Comparison of ENCODE assay signal across 9 mouse cellular contexts in the genomic region with DNA sequence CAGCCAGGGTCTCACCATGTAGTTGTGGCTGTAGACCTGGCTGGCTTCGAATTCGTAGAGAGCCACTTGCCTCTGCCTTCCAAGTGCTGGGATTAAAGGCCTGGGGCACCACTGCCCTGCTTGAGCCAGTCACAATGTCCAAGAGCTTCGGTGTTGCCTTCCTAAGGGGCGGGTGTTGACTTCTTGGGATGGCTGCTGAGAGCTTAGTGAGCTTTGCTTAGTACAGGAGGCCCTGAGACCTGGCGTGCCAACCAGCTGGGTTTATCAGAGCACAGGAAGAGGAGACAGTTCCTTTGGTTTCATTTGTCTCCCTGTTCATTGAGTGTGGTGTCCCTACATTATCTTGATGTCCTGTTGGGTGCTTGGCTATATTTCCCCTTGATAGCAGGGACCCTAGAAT. TPM values are rescaled to one million over a fixed set of nuclear protein-coding genes. Genes with fewer than 3 reads are reported as not detected.
DNase-seq lines count a peak whose midpoint lies in the region; ATAC-seq lines count a peak whose summit lies in the region.
"Had no signal": no experiment of that assay in that cellular context is flagged by ENCODE, and none has a peak within 500 bp of the region (broad histone marks: within the 10 kb centered on the region; RNA-seq: fewer than 3 reads in every experiment).

No protein-coding gene starts in this region.

- no peak for ATAC-seq in lung, embryonic 15.5 days (ENCODE audit: borderline replicate concordance, extremely low read depth, low FRiP score, low TSS enrichment)
- no peak for ATAC-seq in forebrain, embryonic 14.5 days
- ATAC-seq in liver, embryonic 12.5 days: no peak
- ATAC-seq in stomach, embryonic 14.5 days (ENCODE audit: insufficient number of reproducible peaks, insufficient read depth, low FRiP score, low read depth): no peak

- H3K4me1 ChIP-seq in lung, embryonic 15.5 days: peaks cover 72% of the 10 kb centered on the region
- H3K4me1 ChIP-seq in forebrain, embryonic 14.5 days (ENCODE audit: control insufficient read depth, insufficient read depth, low read length): peaks cover 28% of the 10 kb centered on the region
- peaks cover 70% of the 10 kb centered on the region for H3K4me1 ChIP-seq in liver, embryonic 12.5 days
- peaks cover 57% of the 10 kb centered on the region for H3K4me1 ChIP-seq in stomach, embryonic 14.5 days (ENCODE audit: control insufficient read depth, insufficient read depth, low read length)

- 10% methylated on average over 5 of the region's 5 CpGs for WGBS in lung, embryonic 15.5 days
- WGBS in forebrain, embryonic 14.5 days: 41% methylated on average over 5 of the region's 5 CpGs
- 22% methylated on average over 5 of the region's 5 CpGs for WGBS in liver, embryonic 12.5 days (ENCODE audit: insufficient replicate concordance)
- 33% methylated on average over 5 of the region's 5 CpGs for WGBS in stomach, embryonic 14.5 days

- peak overlapping the region; percentile 75 for H3K4me2 ChIP-seq in lung, embryonic 15.5 days
- H3K4me2 ChIP-seq in forebrain, embryonic 14.5 days (ENCODE audit: low read length): peak overlapping the region; percentile 91
- H3K4me2 ChIP-seq in liver, embryonic 12.5 days: peak overlapping the region; percentile 97
- peak overlapping the region; percentile 89 for H3K4me2 ChIP-seq in stomach, embryonic 14.5 days (replicated peaks; ENCODE audit: low read depth, low read length)

- H3K4me3 ChIP-seq in lung, embryonic 15.5 days: peak overlapping the region; percentile 83
- peak overlapping the region; percentile 76 for H3K4me3 ChIP-seq in forebrain, embryonic 14.5 days (ENCODE audit: low read depth, low read length)
- H3K4me3 ChIP-seq in liver, embryonic 12.5 days: peak overlapping the region; percentile 67
- H3K4me3 ChIP-seq in stomach, embryonic 14.5 days (ENCODE audit: low read depth, low read length): peak overlapping the region; percentile 78

- H3K27ac ChIP-seq in lung, embryonic 15.5 days: peak overlapping the region; percentile 93
- 0 out of 2 replicates have a peak overlapping the region, but pooled peaks have one; percentile 36 for H3K27ac ChIP-seq in forebrain, embryonic 14.5 days (ENCODE audit: low read depth, low read length)
- no peak overlapping the region for H3K27ac ChIP-seq in liver, embryonic 12.5 days
- H3K27ac ChIP-seq in stomach, embryonic 14.5 days (ENCODE audit: low read length): peak overlapping the region; percentile 66; the same call in 1 of the 2 replicates

- no peaks in the 10 kb centered on the region for H3K9me3 ChIP-seq in lung, embryonic 15.5 days
- H3K9me3 ChIP-seq in forebrain, embryonic 14.5 days (replicated peaks; ENCODE audit: control insufficient read depth, low read length): no peaks in the 10 kb centered on the region
- no peaks in the 10 kb centered on the region for H3K9me3 ChIP-seq in liver, embryonic 12.5 days (replicated peaks)
- no peaks in the 10 kb centered on the region for H3K9me3 ChIP-seq in stomach, embryonic 14.5 days (ENCODE audit: control insufficient read depth, low read depth, low read length)

- H3K27me3 ChIP-seq in lung, embryonic 15.5 days: no peaks in the 10 kb centered on the region
- H3K27me3 ChIP-seq in forebrain, embryonic 14.5 days (replicated peaks; ENCODE audit: control insufficient read depth, insufficient read depth, low read length): no peaks in the 10 kb centered on the region
- H3K27me3 ChIP-seq in liver, embryonic 12.5 days (replicated peaks): peaks cover 37% of the 10 kb centered on the region
- H3K27me3 ChIP-seq in stomach, embryonic 14.5 days (ENCODE audit: control insufficient read depth, insufficient read depth, low read length): no peaks in the 10 kb centered on the region

- H3K36me3 ChIP-seq in lung, embryonic 15.5 days: no peaks in the 10 kb centered on the region
- no peaks in the 10 kb centered on the region for H3K36me3 ChIP-seq in forebrain, embryonic 14.5 days (ENCODE audit: control insufficient read depth, insufficient read depth, low read length)
- no peaks in the 10 kb centered on the region for H3K36me3 ChIP-seq in liver, embryonic 12.5 days
- H3K36me3 ChIP-seq in stomach, embryonic 14.5 days (ENCODE audit: control insufficient read depth, insufficient read depth, low read length): no peaks in the 10 kb centered on the region

- DNase-seq in lung, postnatal 10 days: no peak
- DNase-seq in forebrain, embryonic 14.5 days (ENCODE audit: low spot score): no peak
- no peak for DNase-seq in adrenal gland, postnatal 4 days (ENCODE audit: low spot score in 2 of 2)
- DNase-seq in adrenal gland, adult 18-20 months (ENCODE audit: low spot score in 2 of 2): no peak
- no peak for DNase-seq in layer of hippocampus, postnatal 36 days
- DNase-seq: right cerebral cortex, postnatal 25 days had no signal

- peak overlapping the region; percentile 92 for H3K9ac ChIP-seq in lung, embryonic 15.5 days
- H3K9ac ChIP-seq in forebrain, embryonic 14.5 days (ENCODE audit: low read length): peak overlapping the region; percentile 93
- peak overlapping the region; percentile 78; the same call in 1 of the 2 replicates for H3K9ac ChIP-seq in liver, embryonic 12.5 days
- H3K9ac ChIP-seq in stomach, embryonic 14.5 days (replicated peaks; ENCODE audit: low read depth, low read length): peak overlapping the region; percentile 83

RNA-seq across cellular contexts. Expression of a gene that starts 1.4 kb away (rescaled TPM):
- 114 and 117 TPM in 2 replicates for polyA plus RNA-seq in lung, embryonic 15.5 days (2015; fragmentation: Nextera tagmentation; extraction: Ambion mirVana)
- 13.8 and 17.7 TPM in 2 replicates for polyA plus RNA-seq in forebrain, embryonic 14.5 days (2014; fragmentation: Nextera tagmentation; extraction: Ambion mirVana)
- polyA plus RNA-seq in liver, embryonic 12.5 days (2016; fragmentation: Nextera tagmentation; extraction: Ambion mirVana): 11.9 and 12.4 TPM in 2 replicates
- 31.9 and 34.7 TPM in 2 replicates for polyA plus RNA-seq in stomach, embryonic 14.5 days (2014; fragmentation: Nextera tagmentation; extraction: Ambion mirVana)
- total RNA-seq in adrenal gland, postnatal 4 days (2021): 10 to 100 TPM; 30.8 to 35.5 TPM
- 10 to 100 TPM; 19.1 to 32.7 TPM for total RNA-seq in adrenal gland, adult 18-20 months (2021)
- 10 to 100 TPM; 14.0 to 17.7 TPM for total RNA-seq in layer of hippocampus, postnatal 36 days (2021)

RNA-seq across cellular contexts. Expression of a gene that starts 30.3 kb away (rescaled TPM):
- 21.0 and 22.3 TPM in 2 replicates for polyA plus RNA-seq in lung, embryonic 15.5 days (2015; fragmentation: Nextera tagmentation; extraction: Ambion mirVana)
- 127 and 174 TPM in 2 replicates for polyA plus RNA-seq in forebrain, embryonic 14.5 days (2014; fragmentation: Nextera tagmentation; extraction: Ambion mirVana)
- polyA plus RNA-seq in liver, embryonic 12.5 days (2016; fragmentation: Nextera tagmentation; extraction: Ambion mirVana): 5.8 and 5.9 TPM in 2 replicates
- polyA plus RNA-seq in stomach, embryonic 14.5 days (2014; fragmentation: Nextera tagmentation; extraction: Ambion mirVana): 22.6 and 23.5 TPM in 2 replicates
- total RNA-seq in adrenal gland, postnatal 4 days (2021): 10 to 100 TPM; 42.5 to 48.7 TPM
- 10 to 100 TPM; 22.1 to 36.6 TPM for total RNA-seq in adrenal gland, adult 18-20 months (2021)
- total RNA-seq in layer of hippocampus, postnatal 36 days (2021): 100 to 1,000 TPM; 561 to 604 TPM
